In genomic region chr17:87293125-87293524, GRCm38 (mm10) we compare ENCODE assay signal across 32 mouse cellular contexts. TPM values are rescaled to one million over a fixed set of nuclear protein-coding genes. Genes with fewer than 3 reads are reported as not detected.
DNase-seq lines count a peak whose midpoint lies in the region; ATAC-seq and TF ChIP-seq lines count a peak whose summit lies in the region.
"Had no signal": no experiment of that assay in that cellular context is flagged by ENCODE, and none has a peak within 500 bp of the region (broad histone marks: within the 10 kb centered on the region; RNA-seq: fewer than 3 reads in every experiment).

No protein-coding gene starts in this region.

- no peak for TF ChIP-seq POLR2A in kidney, adult 2 months (IDR thresholded peaks at IDR 0.05; ENCODE audit: low read depth, low read length)

- H3K27me3 ChIP-seq in kidney, adult 2 months (replicated peaks; ENCODE audit: control insufficient read depth, insufficient read depth, low read length) = no peaks in the 10 kb centered on the region
- H3K27me3 ChIP-seq: embryonic facial prominence, embryonic 15.5 days; forebrain, embryonic 12.5 days; midbrain, embryonic 15.5 days had no signal

- no peak for TF ChIP-seq CTCF in kidney, adult 2 months (conservative IDR thresholded peaks at IDR 0.05; ENCODE audit: insufficient read depth, insufficient read length, low read depth, low read length)

- H3K36me3 ChIP-seq in kidney, adult 2 months (ENCODE audit: control insufficient read depth, insufficient read depth, low read length) = no peaks in the 10 kb centered on the region
- H3K36me3 ChIP-seq: embryonic facial prominence, embryonic 10.5 days; embryonic facial prominence, embryonic 15.5 days; forebrain, embryonic 12.5 days; midbrain, embryonic 10.5 days; midbrain, embryonic 15.5 days had no signal

- peaks cover 29% of the 10 kb centered on the region for H3K4me1 ChIP-seq in kidney, adult 2 months (ENCODE audit: control insufficient read depth, insufficient read depth, low read length)
- H3K4me1 ChIP-seq: forebrain, embryonic 12.5 days; midbrain, embryonic 15.5 days had no signal

- WGBS in kidney, adult 2 months = 79% methylated on average over 5 of the region's 5 CpGs

- DNase-seq in kidney, adult 2 months = peak; percentile 67
- DNase-seq in kidney, adult 8-10 months = no peak
- peak; percentile 62 for DNase-seq in lung, postnatal 25 days (ENCODE audit: low spot score)
- DNase-seq in lung, postnatal 10 days = no peak
- DNase-seq in left cerebral cortex, adult 18-20 months (ENCODE audit: low spot score in 2 of 2) = no peak
- no peak for DNase-seq in T-cell, adult 2 months (ENCODE audit: low spot score)
- DNase-seq: adrenal gland, adult 8-10 months; cerebellum, adult 11-12 months; cerebellum, postnatal 14 days; forebrain, postnatal 0 days; gastrocnemius, postnatal 10 days; heart, adult 18-20 months; heart, postnatal 4 days; kidney, adult 11 months; kidney, postnatal 10 days; layer of hippocampus, adult 9-11 months; right cerebral cortex, adult 18-20 months; right cerebral cortex, postnatal 4 days; thymus, adult 18-20 months; thymus, postnatal 25 days had no signal

- H3K4me3 ChIP-seq in kidney, adult 2 months (ENCODE audit: insufficient read depth, low read depth, low read length) = no peak overlapping the region
- H3K4me3 ChIP-seq: embryonic facial prominence, embryonic 10.5 days; embryonic facial prominence, embryonic 15.5 days; forebrain, embryonic 12.5 days; hindbrain, embryonic 13.5 days; midbrain, embryonic 10.5 days; midbrain, embryonic 15.5 days had no signal

- ATAC-seq in common myeloid progenitor, adult 5-6 weeks (replicated peaks; ENCODE audit: low read depth, poor library complexity, severe bottlenecking) = peak; percentile 63
- ATAC-seq in neutrophil, adult 5-6 weeks (ENCODE audit: extremely low read depth, insufficient number of reproducible peaks, low FRiP score, poor library complexity, severe bottlenecking) = peak; percentile 34; the same call in 1 of the 2 replicates
- ATAC-seq: activated CD4-positive, CD25-positive, alpha-beta regulatory T cell, adult 4 months; CD4-positive, CD25-positive, alpha-beta regulatory T cell, adult 4 months; forebrain, postnatal 0 days; midbrain, embryonic 15.5 days had no signal

- H3K27ac ChIP-seq in kidney, adult 2 months (ENCODE audit: insufficient read depth, low read depth, low read length) = no peak overlapping the region
- H3K27ac ChIP-seq: embryonic facial prominence, embryonic 10.5 days; embryonic facial prominence, embryonic 15.5 days; forebrain, embryonic 12.5 days; hindbrain, embryonic 13.5 days; macrophage; midbrain, embryonic 15.5 days; stomach, postnatal 0 days had no signal

RNA-seq across cellular contexts. Expression of gene Ttc7, which starts 10.4 kb away (rescaled TPM):
- polyA plus RNA-seq in kidney, adult 2 months (2012; rRNA removed) = 68.6 and 81.9 TPM in 2 replicates
- total RNA-seq in common myeloid progenitor, adult 5-6 weeks (2017) = 42.8 and 78.2 TPM in 2 replicates
- 176 and 186 TPM in 2 replicates for total RNA-seq in neutrophil, adult 5-6 weeks (2017)
- 10 to 100 TPM; 10.0 to 11.9 TPM for total RNA-seq in left cerebral cortex, adult 18-20 months (2021)

RNA-seq across cellular contexts. Expression of gene Mcfd2, which starts 27.4 kb away (rescaled TPM):
- 159 and 170 TPM in 2 replicates for polyA plus RNA-seq in kidney, adult 2 months (2012; rRNA removed)
- 56.1 and 58.4 TPM in 2 replicates for total RNA-seq in common myeloid progenitor, adult 5-6 weeks (2017)
- total RNA-seq in neutrophil, adult 5-6 weeks (2017) = 55.9 and 69.6 TPM in 2 replicates
- 10 to 100 TPM; 67.2 to 72.0 TPM for total RNA-seq in left cerebral cortex, adult 18-20 months (2021)

Comparison
In these comparisons a context has a peak if more than half of its experiments do, and no peak if none do; other contexts are left out.
1. DNase-seq: peak in kidney, adult 2 months (single experiment) and lung, postnatal 25 days (single experiment); none in kidney, adult 8-10 months (0 of 2), lung, postnatal 10 days (single experiment), left cerebral cortex, adult 18-20 months (0 of 2) and T-cell, adult 2 months (single experiment).